Mouse (Mus musculus) kidney, postnatal 0 days (tissue): ENCODE measurements around the gene Aff3. TPM values are rescaled to one million over a fixed set of nuclear protein-coding genes. Genes with fewer than 3 reads are reported as not detected.
A peak's percentile ranks its signal among the peaks of the same experiment; 100 is the strongest.

Source experiments
- ATAC-seq: fragments of 200-750 bp; cut with Nextera tagmentation; replicated peaks from 2 replicates; pipeline ENCODE4 v1.8.0; 2017; ENCODE audit warnings: low read depth, moderate number of reproducible peaks, moderate TSS enrichment, moderate library complexity; ENCODE audit not compliant: low FRiP score
- DNase-seq: peaks from one replicate; pipeline ENCODE4 v3.0.0-alpha.2; 2016; ENCODE audit warnings: low spot score
- H3K27ac ChIP-seq: fragments of 300-500 bp; sonication (generic); 2 replicates; pipeline ENCODE4 v1.5.1; 2014; ENCODE audit warnings: mild to moderate bottlenecking
- H3K27me3 ChIP-seq: fragments of 300-500 bp; sonication (generic); 2 replicates; pipeline ENCODE4 v1.6.1; 2014; ENCODE audit warnings: low read length, mixed read lengths; ENCODE audit not compliant: insufficient read depth
- H3K36me3 ChIP-seq: fragments of 300-500 bp; sonication (generic); 2 replicates; pipeline ENCODE4 v1.6.1; 2014; ENCODE audit warnings: low read length, mixed read lengths; ENCODE audit not compliant: insufficient read depth
- H3K4me1 ChIP-seq: fragments of 300-500 bp; sonication (generic); replicated peaks from 2 replicates; pipeline ENCODE4 v1.6.1; 2014; ENCODE audit warnings: antibody characterized with exemption, low read length, mixed read lengths; ENCODE audit not compliant: insufficient read depth
- H3K4me2 ChIP-seq: fragments of 300-500 bp; sonication (generic); 2 replicates; pipeline ENCODE4 v1.6.1; 2014; ENCODE audit warnings: mild to moderate bottlenecking, low read length, moderate library complexity, mixed read lengths
- H3K4me3 ChIP-seq: fragments of 300-500 bp; sonication (generic); replicated peaks from 2 replicates; pipeline ENCODE4 v1.5.1; 2014; ENCODE audit warnings: low read depth, low read length
- H3K9ac ChIP-seq: fragments of 300-500 bp; sonication (generic); 2 replicates; pipeline ENCODE4 v1.6.1; 2014; ENCODE audit warnings: low read depth, low read length
- H3K9me3 ChIP-seq: fragments of 300-500 bp; sonication (generic); replicated peaks from 2 replicates; pipeline ENCODE4 v1.6.1; 2016; ENCODE audit warnings: low read length, inconsistent platforms, mixed read lengths
- CTCF ChIP-seq: IDR thresholded peaks from 2 replicates; pipeline ENCODE4 v1.5.1; 2016; ENCODE audit warnings: antibody characterized with exemption, low read depth, mild to moderate bottlenecking, moderate library complexity
- WGBS: fragments of 180-500 bp; shearing (Covaris S2); extraction: QIAGEN DNeasy Blood & Tissue Kit; methylation state at CpG from one replicate; pipeline ENCODE4 v1.1.7; 2014; 5-methylcytosine and 5-hydroxymethylcytosine counted together
- polyA plus RNA-seq: library from polyadenylated mRNA; unstranded; fragments of >200 nt; fragmentation: Nextera tagmentation; extraction: Ambion mirVana; gene quantifications from 2 replicates; pipeline ENCODE4 v1.2.1, GENCODE M21; 2015

The Aff3 gene
- polyA plus RNA-seq, 1 experiment from 2014 or later, result 7.9 TPM

DNA sequence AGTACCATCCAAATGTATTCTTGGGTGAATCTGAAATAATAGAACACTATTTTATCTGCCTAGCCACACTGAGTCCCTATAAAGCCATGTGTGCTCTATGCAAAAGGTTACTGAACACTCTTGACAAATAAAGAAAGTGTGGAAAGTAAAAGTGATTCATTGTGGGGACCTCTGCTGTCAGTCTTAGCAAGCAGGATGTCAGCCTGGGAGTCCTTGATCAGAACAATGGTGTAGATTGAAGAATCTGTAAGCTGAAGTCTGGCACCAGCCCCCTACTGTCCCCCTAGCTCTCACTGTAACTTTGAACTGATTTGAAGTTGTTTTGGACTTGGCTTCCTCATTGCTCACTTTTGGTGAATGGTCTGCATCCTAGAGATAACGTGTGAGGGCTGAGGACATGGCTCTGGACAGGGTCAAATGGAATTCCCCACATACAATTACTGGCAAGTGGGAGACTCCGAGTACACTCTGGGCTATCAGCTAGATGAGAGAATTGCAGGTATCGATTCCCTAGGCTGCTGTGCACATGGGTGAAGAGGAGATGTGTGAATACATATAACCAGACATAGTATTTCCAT lies 2.0 kb downstream of the Aff3 start:
- Histone ChIP-seq H3K4me3 (no peak overlapping the region), H3K9me3 (no peaks in the 10 kb centered on the region), H3K4me1 (no peaks in the 10 kb centered on the region), H3K27ac (no peak overlapping the region), H3K4me2 (no peak overlapping the region), H3K27me3 (no peaks in the 10 kb centered on the region), H3K36me3 (no peaks in the 10 kb centered on the region), H3K9ac (no peak overlapping the region)
- no peak for DNase-seq
- WGBS, result 83% methylated on average over 3 of the region's 3 CpGs
- TF ChIP-seq CTCF, result no peak
- ATAC-seq, result no peak

DNA sequence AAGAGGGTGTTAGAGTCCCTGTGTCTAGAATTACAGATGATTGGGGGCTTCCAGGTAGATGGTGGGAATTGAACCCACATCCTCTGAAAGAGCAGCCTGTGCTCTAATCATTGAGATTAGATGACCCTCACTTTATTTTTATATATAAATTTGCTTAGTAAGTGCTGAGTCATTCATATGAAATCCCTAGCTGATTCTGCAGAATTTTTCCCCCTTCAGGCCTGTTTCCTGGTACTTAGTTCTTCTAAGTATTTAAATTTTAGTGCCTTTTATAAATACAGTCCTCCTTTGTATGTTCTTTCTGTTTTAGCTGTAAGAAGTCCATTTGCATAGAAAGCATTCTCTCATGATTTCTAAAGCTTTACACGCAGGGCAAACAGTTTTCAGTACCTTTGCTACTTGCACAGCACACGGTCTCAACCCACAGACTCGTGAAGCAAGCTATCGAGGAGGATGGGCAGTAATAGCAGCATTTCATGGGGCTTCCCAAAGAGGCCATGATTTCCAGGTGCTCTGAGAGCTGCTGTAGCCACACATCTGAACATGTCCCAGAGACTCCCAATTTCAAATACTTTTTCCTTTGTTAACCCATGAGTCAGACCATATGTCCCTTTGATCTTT lies 5.7 kb downstream of the Aff3 start:
- H3K9me3 ChIP-seq, result no peaks in the 10 kb centered on the region
- DNase-seq, result no peak
- no peak for TF ChIP-seq CTCF
- H3K4me2 ChIP-seq, result no peak overlapping the region
- no peaks in the 10 kb centered on the region for H3K27me3 ChIP-seq
- no peak overlapping the region for H3K4me3 ChIP-seq
- no peak for ATAC-seq
- no peaks in the 10 kb centered on the region for H3K4me1 ChIP-seq
- no peak overlapping the region for H3K9ac ChIP-seq
- 82% methylated on average over 4 of the region's 4 CpGs for WGBS
- no peak overlapping the region for H3K27ac ChIP-seq
- H3K36me3 ChIP-seq, result no peaks in the 10 kb centered on the region

DNA sequence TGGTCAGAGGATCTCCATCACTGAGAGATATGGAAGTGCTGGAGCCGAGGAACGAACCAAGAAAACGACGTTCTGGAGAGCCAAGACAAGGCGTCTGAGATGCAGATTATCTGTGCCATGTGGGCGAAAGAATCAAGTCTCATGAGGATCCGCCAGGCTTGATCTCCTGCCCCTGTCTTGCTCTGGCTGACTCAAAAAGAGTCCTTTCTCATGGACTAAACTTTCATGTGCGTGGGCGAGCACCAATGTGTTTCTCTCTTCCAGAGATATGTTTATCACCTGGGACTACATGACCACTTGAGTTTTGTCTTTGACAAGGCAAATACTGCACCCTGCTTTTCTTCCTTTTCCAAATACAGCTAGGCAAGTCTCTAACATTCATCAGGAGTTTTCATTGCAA lies 6.4 kb downstream of the Aff3 start:
- ATAC-seq (no peak), DNase-seq (no peak)
- Histone ChIP-seq H3K9ac (no peak overlapping the region), H3K36me3 (no peaks in the 10 kb centered on the region), H3K27me3 (no peaks in the 10 kb centered on the region), H3K4me3 (no peak overlapping the region), H3K4me2 (no peak overlapping the region), H3K27ac (no peak overlapping the region), H3K9me3 (no peaks in the 10 kb centered on the region), H3K4me1 (no peaks in the 10 kb centered on the region)
- no peak for TF ChIP-seq CTCF
- WGBS, result 86% methylated on average over 9 of the region's 9 CpGs

DNA sequence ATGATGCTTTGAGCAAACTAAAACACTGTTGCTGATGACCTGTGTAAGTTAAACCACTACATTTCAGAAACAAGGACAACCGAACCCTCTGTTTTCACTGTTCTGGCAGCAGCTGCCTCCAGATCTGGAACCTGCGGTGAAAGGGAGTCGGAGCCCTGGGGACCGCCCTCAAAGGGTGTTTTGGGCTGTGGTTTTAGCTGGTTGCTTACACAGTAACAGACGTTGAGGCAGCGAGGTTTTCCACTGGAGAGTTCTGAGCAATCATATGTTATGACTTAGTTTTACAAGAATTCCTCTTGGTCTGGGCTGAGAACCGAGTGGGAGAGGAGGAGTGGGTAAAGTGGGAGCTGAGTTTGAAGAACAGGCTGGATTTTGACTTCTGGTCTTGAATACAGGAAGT lies 7.1 kb downstream of the Aff3 start:
- Histone ChIP-seq H3K4me3 (no peak overlapping the region), H3K9me3 (no peaks in the 10 kb centered on the region), H3K27ac (no peak overlapping the region), H3K9ac (no peak overlapping the region), H3K4me2 (no peak overlapping the region), H3K36me3 (no peaks in the 10 kb centered on the region), H3K4me1 (no peaks in the 10 kb centered on the region), H3K27me3 (no peaks in the 10 kb centered on the region)
- 49% methylated on average over 7 of the region's 7 CpGs for WGBS
- no peak for TF ChIP-seq CTCF
- DNase-seq, result no peak
- no peak for ATAC-seq

DNA sequence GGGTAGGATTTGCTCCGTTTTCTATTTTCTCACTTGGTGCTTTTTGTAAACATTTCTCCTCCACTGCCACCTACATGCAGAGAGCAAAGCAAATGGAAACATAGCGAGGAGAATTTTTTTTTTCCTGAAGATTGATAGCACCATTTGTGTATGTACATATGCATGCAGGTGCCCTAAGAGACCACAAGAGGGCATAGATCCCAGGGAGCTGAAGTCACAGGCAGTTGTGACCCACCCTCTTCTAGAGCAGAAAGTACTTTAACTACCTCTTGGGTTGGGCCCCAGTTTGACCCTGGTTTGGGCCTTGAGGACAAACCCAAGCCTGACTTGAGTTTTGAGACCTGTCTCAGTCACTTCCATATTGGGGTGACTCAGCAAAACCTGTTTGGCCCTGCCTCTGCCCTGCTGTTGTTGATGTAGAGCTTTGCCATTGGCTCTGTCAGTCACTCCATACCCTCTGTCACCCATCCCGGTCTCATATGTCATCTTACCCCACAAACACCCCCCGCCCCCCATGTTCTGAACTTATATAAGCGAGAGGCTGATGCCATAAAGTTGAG lies 9.7 kb downstream of the Aff3 start:
- DNase-seq (no peak), ATAC-seq (no peak)
- no peaks in the 10 kb centered on the region for H3K36me3 ChIP-seq
- no peaks in the 10 kb centered on the region for H3K9me3 ChIP-seq
- no peak overlapping the region for H3K4me3 ChIP-seq
- peak; percentile 33; the same call in 1 of the 2 replicates for TF ChIP-seq CTCF
- 95% methylated on average over 5 of the region's 5 CpGs for WGBS
- no peak overlapping the region for H3K4me2 ChIP-seq
- H3K9ac ChIP-seq, result no peak overlapping the region
- no peaks in the 10 kb centered on the region; the same call in 1 of the 2 replicates for H3K4me1 ChIP-seq
- no peak overlapping the region for H3K27ac ChIP-seq
- no peaks in the 10 kb centered on the region for H3K27me3 ChIP-seq

DNA sequence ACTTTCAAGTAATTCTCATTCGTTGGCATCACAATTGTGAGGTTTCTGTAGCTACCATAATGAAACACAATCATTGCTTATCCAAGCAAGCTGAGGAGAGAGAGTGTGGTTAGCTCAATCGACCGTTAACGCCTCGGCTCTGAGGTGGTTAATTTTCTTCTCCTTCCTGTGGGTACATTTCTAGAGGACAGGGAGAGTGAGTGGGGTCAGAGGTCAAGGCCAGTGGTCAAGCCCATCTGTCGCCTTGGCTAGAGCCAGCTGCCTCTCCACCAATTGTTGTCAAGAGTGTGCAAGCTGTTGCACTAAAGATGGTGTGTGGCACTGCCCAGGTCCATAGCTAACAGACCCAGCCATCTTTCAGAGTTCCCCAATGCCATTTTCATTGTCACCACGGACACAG lies 14.7 kb downstream of the Aff3 start:
- no peak for TF ChIP-seq CTCF
- no peaks in the 10 kb centered on the region for H3K9me3 ChIP-seq
- no peak overlapping the region for H3K27ac ChIP-seq
- no peak overlapping the region for H3K9ac ChIP-seq
- no peaks in the 10 kb centered on the region for H3K36me3 ChIP-seq
- no peak for DNase-seq
- H3K4me1 ChIP-seq, result no peaks in the 10 kb centered on the region; the same call in 1 of the 2 replicates
- no peak overlapping the region for H3K4me3 ChIP-seq
- H3K27me3 ChIP-seq, result no peaks in the 10 kb centered on the region
- no peak overlapping the region for H3K4me2 ChIP-seq
- 40% methylated on average over 7 of the region's 7 CpGs for WGBS
- no peak for ATAC-seq
